Mouse (Mus musculus) kidney, adult 9 months (tissue): Measurements from ENCODE around the gene Apeh.

Source experiments
- DNase-seq: peaks from one replicate; pipeline ENCODE4 v3.0.0; 2022

Apeh gene

GRCm38 (mm10) chr9:108049561-108050251 is 44.7 kb downstream of the Apeh start:
- DNase-seq = no peak

GRCm38 (mm10) chr9:108049016-108049455 is 45.4 kb downstream of the Apeh start, which contains the start of gene Gmppb:
TSS of gene Gmppb (plus strand) at chr9:108049242.
- peak; percentile 98 for DNase-seq

- no peak for DNase-seq
Measured at GRCm38 (mm10) chr9:108048566-108048955, 45.8 kb downstream of the Apeh start.

GRCm38 (mm10) chr9:108047601-108048565 is 46.5 kb downstream of the Apeh start:
- DNase-seq = no peak

- DNase-seq = no peak
Measured at GRCm38 (mm10) chr9:108046582-108046981, 47.8 kb downstream of the Apeh start.

GRCm38 (mm10) chr9:108044751-108045492 is 49.5 kb downstream of the Apeh start:
- DNase-seq = no peak
